Comparison of ENCODE assay signal across 13 mouse cellular contexts in genomic region chr11:33660016-33660913, GRCm38 (mm10).
DNase-seq lines count a peak whose midpoint lies in the region; ATAC-seq and TF ChIP-seq lines count a peak whose summit lies in the region.
"Had no signal": no experiment of that assay in that cellular context is flagged by ENCODE, and none has a peak within 500 bp of the region (broad histone marks: within the 10 kb centered on the region; RNA-seq: fewer than 3 reads in every experiment).

No protein-coding gene starts in this region.

- in situ Hi-C loops in Patski (cut with MboI; ENCODE audit: low pct_unique_long_range_greater_than_20kb) = no loop called here

- H3ac ChIP-seq in C2C12 (ENCODE audit: control insufficient read depth, insufficient read length, low read depth) = no peak overlapping the region

- no peak overlapping the region for H3K27ac ChIP-seq in hindbrain, embryonic 10.5 days
- H3K27ac ChIP-seq: embryonic facial prominence, embryonic 10.5 days had no signal

- TF ChIP-seq CTCF in C2C12 (IDR thresholded peaks at IDR 0.05; ENCODE audit: control insufficient read depth, insufficient read depth, insufficient read length) (no peak), Patski (IDR thresholded peaks at IDR 0.05) (no peak)

- H3K36me3 ChIP-seq in C2C12 (ENCODE audit: control insufficient read depth, insufficient read depth) = no peaks in the 10 kb centered on the region
- H3K36me3 ChIP-seq in hindbrain, embryonic 10.5 days = no peaks in the 10 kb centered on the region
- H3K36me3 ChIP-seq: embryonic facial prominence, embryonic 10.5 days had no signal

- no peaks in the 10 kb centered on the region for H3K79me2 ChIP-seq in C2C12 (ENCODE audit: control insufficient read depth, insufficient read depth)

- POLR2A ChIA-PET in Patski (lab: Charles Lee) = no interaction called here

- no peaks in the 10 kb centered on the region for H3K27me3 ChIP-seq in C2C12 (ENCODE audit: control insufficient read depth, insufficient read depth, insufficient read length)
- no peaks in the 10 kb centered on the region for H3K27me3 ChIP-seq in Patski
- no peaks in the 10 kb centered on the region for H3K27me3 ChIP-seq in hindbrain, embryonic 10.5 days (ENCODE audit: insufficient read depth, poor library complexity, severe bottlenecking)

- H3K79me3 ChIP-seq in C2C12 (ENCODE audit: low read depth) = no peaks in the 10 kb centered on the region

- CTCF ChIA-PET in Patski (lab: Charles Lee) = interaction anchor here (0.7 kb wide), 1 partner anchor 7 kb away, joined by 4 read pairs; no protein-coding TSS in a partner anchor

- 85% methylated on average over 13 of the region's 13 CpGs for WGBS in hindbrain, embryonic 10.5 days

- no peak overlapping the region for H3K4me3 ChIP-seq in C2C12 (ENCODE audit: insufficient read depth, poor library complexity, severe bottlenecking)
- no peak overlapping the region for H3K4me3 ChIP-seq in hindbrain, embryonic 10.5 days
- H3K4me3 ChIP-seq: embryonic facial prominence, embryonic 10.5 days; megakaryocyte, embryonic 14.5 days had no signal

- H3K4me1 ChIP-seq in hindbrain, embryonic 10.5 days (replicated peaks) = 0 out of 2 replicates have a peak, but pooled peaks cover 3% of the 10 kb centered on the region

- no peaks in the 10 kb centered on the region for H3K9me3 ChIP-seq in hindbrain, embryonic 10.5 days
- H3K9me3 ChIP-seq: embryonic facial prominence, embryonic 10.5 days; megakaryocyte, embryonic 14.5 days had no signal

- peak; percentile 83 for ATAC-seq in Patski

- DNase-seq in Patski (ENCODE audit: low read depth, low spot score) = peak; percentile 6
- DNase-seq in forelimb bud, embryonic 11.5 days (ENCODE audit: low read depth, low spot score) = peak; percentile 27
- DNase-seq in lung, postnatal 36 days = peak; percentile 66
- no peak for DNase-seq in layer of hippocampus, adult 18-20 months (ENCODE audit: low spot score in 2 of 2)
- DNase-seq in left cerebral cortex, adult 18-20 months (ENCODE audit: low spot score in 2 of 2) = no peak
- no peak for DNase-seq in hindbrain, embryonic 10.5 days (ENCODE audit: low spot score)
- no peak for DNase-seq in kidney, postnatal 25 days
- DNase-seq: cerebellum, adult 8-10 months; heart, postnatal 10 days; kidney, adult 9 months had no signal

TF ChIP-seq in C2C12, 6 proteins besides CTCF, POLR2A, EP300 and RAD21:
- no peak for TF ChIP-seq MAX (IDR thresholded peaks at IDR 0.05)
- TF ChIP-seq MYOD1 (IDR thresholded peaks at IDR 0.05; ENCODE audit: control insufficient read depth, insufficient read length, low read depth) = peak; percentile 50
- TF ChIP-seq FOSL1 (IDR thresholded peaks at IDR 0.05; ENCODE audit: insufficient read depth, low read length, poor library complexity, severe bottlenecking) = peak; percentile 94
- no peak for TF ChIP-seq MYOG (IDR thresholded peaks at IDR 0.05; ENCODE audit: control insufficient read depth, extremely low read depth, insufficient read length)
- TF ChIP-seq USF1 (IDR thresholded peaks at IDR 0.05; ENCODE audit: low read depth) = no peak
- no peak for TF ChIP-seq CEBPB (IDR thresholded peaks at IDR 0.05; ENCODE audit: low read depth)

Comparison
In these comparisons a context has a peak if more than half of its experiments do, and no peak if none do; other contexts are left out.
1. DNase-seq: peak in Patski (single experiment), forelimb bud, embryonic 11.5 days (single experiment) and lung, postnatal 36 days (single experiment); none in layer of hippocampus, adult 18-20 months (0 of 2), left cerebral cortex, adult 18-20 months (0 of 2), hindbrain, embryonic 10.5 days (single experiment) and kidney, postnatal 25 days (0 of 2).